Mouse (Mus musculus): ENCODE data around the gene Heg1.
A peak's percentile ranks its signal among the peaks of the same experiment; 100 is the strongest.

Heg1 gene

GRCm38 (mm10) chr16:33677313-33677690 lies 6.9 kb upstream of the Heg1 start:
- DNase-seq, result no peak

- no peak for DNase-seq
These were observed 6.3 kb upstream of the Heg1 start for GRCm38 (mm10) chr16:33677901-33678300.

DNA sequence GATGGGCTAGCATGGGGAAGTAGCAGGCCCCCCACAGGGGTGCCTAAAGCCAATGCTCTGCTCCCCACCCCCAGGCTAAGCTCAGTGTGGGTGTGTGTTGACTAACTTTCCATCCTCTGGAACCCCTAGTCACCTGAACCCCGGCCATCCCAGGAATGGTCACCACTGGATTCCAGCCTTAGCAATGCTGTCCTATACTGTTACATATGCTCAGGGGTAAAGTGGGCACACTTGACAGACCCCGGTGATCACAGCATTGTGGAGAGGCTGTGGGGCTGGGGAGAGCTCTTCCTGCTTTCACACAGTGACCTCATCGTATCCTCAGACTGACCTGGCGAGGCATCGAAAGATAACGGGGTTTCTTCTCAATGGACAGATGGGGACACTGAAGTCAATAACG lies 3.9 kb upstream of the Heg1 start:
- no peak for DNase-seq

DNA sequence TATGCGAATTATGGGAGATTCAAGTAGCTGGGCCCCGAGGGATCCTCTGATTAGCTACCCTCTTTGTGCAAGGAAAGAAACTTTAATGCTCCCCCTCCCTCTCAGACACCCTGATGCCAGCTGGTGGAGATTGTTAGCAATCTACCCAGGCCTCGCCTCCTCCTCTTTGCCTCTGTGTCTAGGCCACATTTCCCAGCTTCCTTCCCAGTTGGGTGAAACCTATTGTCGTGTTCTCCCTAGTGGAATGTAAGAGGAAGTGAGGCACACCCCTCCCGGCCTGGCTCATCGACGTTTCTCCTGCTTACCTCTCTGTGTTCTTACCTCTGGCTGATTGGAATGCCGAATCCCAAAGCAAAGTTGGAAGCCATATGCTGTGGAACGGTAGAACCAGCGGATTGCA lies 3.4 kb upstream of the Heg1 start:
- DNase-seq, result peak; percentile 60

GRCm38 (mm10) chr16:33681661-33682060 lies 2.5 kb upstream of the Heg1 start:
- no peak for DNase-seq

DNA sequence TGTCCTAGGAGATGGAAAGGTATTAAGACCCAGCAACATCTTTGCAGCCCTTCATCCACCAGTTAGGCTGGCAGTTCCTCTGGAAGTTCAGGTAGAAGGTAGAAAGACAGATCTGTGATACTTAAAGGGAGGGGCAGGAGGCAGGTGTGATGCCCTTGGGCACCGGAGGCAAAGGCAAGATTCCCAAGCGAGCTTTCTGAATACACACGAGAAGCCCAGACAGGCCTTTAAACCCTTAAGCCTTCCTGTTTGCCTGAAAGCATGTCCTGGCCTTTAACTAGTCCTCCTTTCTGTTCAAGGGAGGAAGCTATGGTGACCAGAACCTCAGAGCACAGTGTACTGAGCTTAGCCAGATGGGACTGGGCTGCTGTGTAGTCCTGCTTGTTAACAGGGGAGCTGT lies 1.5 kb upstream of the Heg1 start:
- DNase-seq, result no peak

GRCm38 (mm10) chr16:33683206-33684161 lies 686 bp upstream of the Heg1 start:
- no peak for DNase-seq

GRCm38 (mm10) chr16:33684703-33685701 lies 832 bp downstream of the Heg1 start:
- DNase-seq, result no peak

DNA sequence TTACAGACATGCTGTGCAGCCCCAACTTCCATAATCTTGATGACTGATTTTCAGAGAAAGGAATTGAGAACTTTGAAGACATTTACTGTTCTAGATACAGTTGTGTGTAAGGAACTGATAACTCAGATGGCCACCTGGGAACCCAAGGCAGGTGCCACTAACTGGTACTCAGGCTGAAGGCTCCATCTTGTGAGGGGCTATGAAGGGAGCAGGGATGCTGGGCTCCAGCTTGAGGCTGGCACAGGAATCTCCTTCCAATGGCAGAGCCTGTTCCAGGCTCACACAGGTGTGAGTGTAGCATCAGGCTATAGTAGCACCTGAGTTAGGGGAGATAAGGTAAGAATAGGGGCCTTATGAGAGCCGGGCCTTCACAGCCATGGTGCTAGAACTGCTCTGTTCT lies 1.9 kb downstream of the Heg1 start:
- no peak for DNase-seq

- DNase-seq, result no peak
These were observed 3.6 kb downstream of the Heg1 start for GRCm38 (mm10) chr16:33687724-33688123.

GRCm38 (mm10) chr16:33690975-33691747 lies 7.0 kb downstream of the Heg1 start:
- no peak for DNase-seq

DNA sequence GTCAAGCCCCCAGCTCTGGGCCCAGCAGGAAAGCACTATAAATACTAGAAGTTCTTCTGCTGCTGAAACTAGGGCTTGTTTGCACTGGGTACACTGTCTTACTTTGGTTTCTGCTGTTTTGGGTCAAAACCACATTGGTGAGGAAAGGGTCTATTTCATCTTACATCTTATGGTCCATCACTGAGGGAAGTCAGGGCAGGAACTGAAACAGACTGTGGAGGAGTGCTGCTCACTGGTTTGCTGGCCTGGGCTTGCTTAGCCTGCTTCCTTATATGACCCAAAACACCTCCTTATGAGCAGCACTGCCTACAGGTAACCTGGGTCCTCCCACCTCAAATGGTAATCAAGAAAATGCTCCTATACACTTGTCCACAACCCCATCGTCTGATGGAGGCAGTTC lies 9.4 kb downstream of the Heg1 start:
- DNase-seq, result no peak

DNA sequence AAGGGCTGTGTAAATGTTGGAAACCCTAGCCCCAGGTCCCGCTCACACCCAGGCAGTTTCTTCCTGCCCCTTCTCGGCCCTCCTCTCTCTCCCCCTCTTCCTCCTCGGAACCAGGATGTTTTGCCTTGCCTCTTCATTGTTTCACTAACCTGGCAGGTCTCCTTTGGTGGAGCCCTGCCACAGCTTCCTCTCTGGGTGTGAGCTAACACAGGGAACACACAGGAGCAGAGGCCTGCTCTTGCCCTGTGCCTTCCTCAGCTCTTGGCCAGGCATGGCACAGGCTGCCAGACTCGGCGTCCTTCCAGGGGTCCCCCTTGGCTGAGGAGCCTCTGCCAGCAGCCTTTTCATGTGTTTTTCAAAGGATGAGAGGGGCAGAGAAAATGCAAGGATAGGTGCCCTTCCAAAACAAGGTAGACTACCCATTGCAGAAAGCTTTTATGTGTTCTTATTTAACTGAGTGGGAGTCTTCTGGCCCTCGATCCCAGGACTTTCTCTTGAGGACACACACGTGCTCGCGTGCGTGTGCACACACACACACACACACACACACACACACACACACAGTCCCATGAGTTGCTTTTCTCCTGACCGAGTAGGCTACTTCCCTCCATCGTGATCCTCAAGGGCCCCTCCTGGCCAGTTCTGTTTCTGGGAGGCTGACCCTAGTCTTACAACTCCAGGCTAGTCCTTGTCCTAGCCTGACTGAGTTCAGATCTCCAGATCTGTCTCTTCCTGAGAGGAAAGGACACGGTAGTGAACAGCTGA lies 12.8 kb downstream of the Heg1 start:
- DNase-seq, result peak; percentile 61

DNA sequence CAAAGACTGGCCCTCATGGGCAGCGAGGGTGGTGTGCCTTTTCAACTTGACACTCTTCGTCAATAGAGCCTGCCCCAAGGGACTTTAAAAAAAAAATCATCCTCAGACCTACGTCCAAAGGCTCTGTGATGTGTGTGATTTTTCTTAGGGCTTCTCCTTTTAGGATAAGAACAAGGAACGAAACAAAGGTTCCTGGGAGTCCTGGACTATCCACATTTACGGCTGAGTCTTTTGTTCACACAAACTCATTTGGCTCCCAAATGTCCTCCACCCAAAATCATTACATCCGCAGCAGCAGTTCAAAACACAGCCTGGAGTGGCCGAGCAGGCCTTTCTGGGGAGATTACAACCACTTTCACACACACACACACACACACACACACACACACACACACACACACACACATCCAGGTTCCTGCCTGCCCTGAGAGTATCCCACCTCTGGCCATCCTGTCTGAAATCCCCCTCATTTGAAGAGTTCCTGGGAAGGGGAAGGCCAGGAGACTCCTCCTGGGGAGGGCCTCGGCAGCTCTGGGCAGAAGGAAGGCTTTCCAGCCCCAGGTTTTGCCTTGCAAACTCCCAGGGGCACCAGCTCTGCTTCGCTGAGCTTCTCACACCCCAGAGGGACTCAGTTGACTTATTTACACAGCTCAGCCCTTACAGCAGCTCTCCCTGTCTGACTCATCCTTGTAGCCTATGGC lies 13.6 kb downstream of the Heg1 start:
- no peak for DNase-seq

DNA sequence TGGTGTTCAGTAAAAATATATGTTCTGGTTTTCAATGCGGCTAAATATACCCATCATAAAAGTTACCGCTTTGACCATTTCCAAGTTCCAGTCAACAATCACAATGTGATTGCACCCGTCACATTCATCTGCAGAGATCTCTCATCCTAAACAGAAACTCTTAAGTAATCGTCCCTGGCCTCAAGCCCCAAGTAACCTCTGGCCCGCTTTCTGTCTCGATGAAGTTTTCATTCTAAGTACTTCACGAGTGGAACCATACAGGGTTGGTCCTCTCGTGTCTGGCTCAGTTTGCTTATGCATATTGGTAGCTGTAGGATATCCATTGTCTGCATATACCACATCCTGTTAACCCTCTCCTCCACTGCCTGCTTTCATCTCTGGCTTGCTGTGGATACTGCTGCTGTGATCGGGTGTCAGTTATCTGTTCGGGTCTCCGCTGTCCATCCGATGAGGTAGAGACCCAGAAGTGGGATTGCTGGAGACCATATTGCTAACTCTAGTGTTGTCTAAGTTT lies 14.2 kb downstream of the Heg1 start:
- DNase-seq, result no peak

DNA sequence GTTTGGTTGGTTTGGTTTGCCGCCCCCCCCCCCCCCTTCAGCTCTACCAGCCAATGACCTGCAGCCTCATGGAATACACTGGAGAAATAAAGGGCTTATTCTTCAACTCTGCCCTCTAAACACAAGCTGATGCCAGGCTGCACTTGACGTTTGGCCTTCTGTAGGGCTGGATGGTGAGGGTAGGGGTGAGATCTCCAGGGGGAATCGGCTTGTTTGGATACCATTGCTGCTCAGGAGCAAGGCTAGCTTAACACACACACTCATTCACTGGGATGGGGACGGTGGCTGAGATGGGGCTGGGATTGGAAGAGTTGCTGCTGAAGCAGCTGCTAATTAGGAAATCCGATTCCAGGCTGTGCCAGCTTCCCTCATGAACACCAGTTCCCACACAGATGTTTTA lies 16.4 kb downstream of the Heg1 start:
- DNase-seq, result no peak

DNA sequence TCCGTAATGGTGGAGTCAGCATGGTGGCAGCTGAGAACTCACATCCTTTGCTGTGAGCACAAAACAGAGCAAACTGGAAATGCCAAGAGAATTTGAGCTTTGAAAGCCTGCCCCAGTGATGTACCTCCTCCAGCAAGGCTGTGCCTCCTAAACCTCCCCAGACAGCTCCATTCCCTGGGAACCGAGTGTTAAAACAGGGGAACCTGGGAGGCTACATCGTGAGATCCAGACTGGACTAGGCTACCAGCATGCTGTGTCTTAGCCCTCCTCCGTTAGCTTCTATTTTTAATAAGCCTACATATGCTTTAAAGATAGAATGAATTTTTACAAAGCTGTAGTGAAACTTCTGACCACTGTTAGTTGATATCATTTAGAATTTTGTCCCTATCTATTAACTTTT lies 17.7 kb downstream of the Heg1 start:
- DNase-seq, result no peak

DNA sequence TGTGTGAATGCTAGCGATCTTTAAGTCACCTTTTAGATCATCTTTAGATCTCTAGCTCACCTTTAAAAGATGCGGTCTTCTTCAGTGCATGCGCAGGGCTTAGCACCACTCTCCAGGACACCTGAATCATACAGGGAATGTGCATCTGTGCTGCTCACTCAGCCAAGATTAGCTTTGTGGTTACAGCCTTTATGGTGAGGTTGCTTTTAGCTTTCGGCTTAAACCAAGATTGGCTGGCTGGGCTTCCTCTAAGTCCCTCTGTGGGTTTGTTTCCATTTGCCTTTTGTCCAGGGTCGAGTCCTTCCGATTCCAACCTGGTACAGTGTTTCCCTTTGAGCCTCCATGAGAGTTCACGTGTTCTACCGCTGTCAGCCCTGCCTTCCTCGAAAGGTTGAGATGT lies 20.1 kb downstream of the Heg1 start:
- DNase-seq, result no peak

DNA sequence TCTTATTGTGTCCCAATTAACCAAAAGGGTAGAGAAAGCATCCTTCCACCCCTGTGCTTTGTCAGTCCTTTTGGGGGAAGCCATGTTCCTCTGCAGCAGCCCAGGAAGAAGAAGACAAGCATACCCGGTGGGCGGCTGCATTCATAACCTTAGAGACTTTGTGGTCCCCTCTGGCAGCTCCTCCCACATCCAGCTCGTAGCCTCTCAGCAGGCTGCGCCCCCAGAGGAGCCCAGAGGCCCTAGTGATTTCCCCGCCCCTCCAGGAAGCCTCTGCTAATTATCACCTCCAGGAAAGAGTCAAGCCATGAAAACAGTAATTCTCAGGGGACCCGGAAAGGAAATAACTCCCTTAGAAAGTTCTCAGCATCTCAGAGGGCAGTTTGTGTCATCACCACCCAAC lies 21.1 kb downstream of the Heg1 start:
- peak; percentile 57 for DNase-seq

- no peak for DNase-seq
These were observed 22.1 kb downstream of the Heg1 start for GRCm38 (mm10) chr16:33706111-33706890.

All from kidney, postnatal 14 days (tissue).